Comparison of ENCODE assay signal across 12 mouse cellular contexts in genomic region chr7:24437981-24438380, GRCm38 (mm10). TPM values are rescaled to one million over a fixed set of nuclear protein-coding genes. Genes with fewer than 3 reads are reported as not detected.
A peak's percentile ranks its signal among the peaks of the same experiment; 100 is the strongest.
DNase-seq lines count a peak whose midpoint lies in the region; ATAC-seq and TF ChIP-seq lines count a peak whose summit lies in the region.
"Had no signal": no experiment of that assay in that cellular context is flagged by ENCODE, and none has a peak within 500 bp of the region (broad histone marks: within the 10 kb centered on the region; RNA-seq: fewer than 3 reads in every experiment).

No protein-coding gene starts in this region.

- no peaks in the 10 kb centered on the region for H3K9me3 ChIP-seq in lung, postnatal 0 days (ENCODE audit: low read length)
- no peaks in the 10 kb centered on the region for H3K9me3 ChIP-seq in stomach, postnatal 0 days (ENCODE audit: control insufficient read depth, low read length)
- no peaks in the 10 kb centered on the region for H3K9me3 ChIP-seq in liver, embryonic 12.5 days (replicated peaks)
- H3K9me3 ChIP-seq: stomach, embryonic 15.5 days had no signal

- TF ChIP-seq POLR2A in lung, adult 2 months (IDR thresholded peaks at IDR 0.05; ENCODE audit: borderline replicate concordance, extremely low read depth, low read depth, low read length), result no peak
- no peak for TF ChIP-seq POLR2A in kidney, adult 2 months (IDR thresholded peaks at IDR 0.05; ENCODE audit: low read depth, low read length)

- H3K27ac ChIP-seq in lung, postnatal 0 days (ENCODE audit: low read length), result no peak overlapping the region
- peak overlapping the region; percentile 53 for H3K27ac ChIP-seq in stomach, postnatal 0 days (replicated peaks)
- H3K27ac ChIP-seq in liver, embryonic 12.5 days, result no peak overlapping the region
- no peak overlapping the region for H3K27ac ChIP-seq in kidney, adult 2 months (ENCODE audit: insufficient read depth, low read depth, low read length)
- H3K27ac ChIP-seq: neural tube, embryonic 12.5 days; stomach, embryonic 15.5 days had no signal

- no peak for TF ChIP-seq EP300 in lung, postnatal 0 days (IDR thresholded peaks at IDR 0.05)
- no peak for TF ChIP-seq EP300 in stomach, postnatal 0 days (optimal IDR thresholded peaks at IDR 0.05)

- no peak for TF ChIP-seq CTCF in lung, postnatal 0 days (IDR thresholded peaks at IDR 0.05)
- TF ChIP-seq CTCF in lung, adult 2 months (IDR thresholded peaks at IDR 0.05; ENCODE audit: insufficient read depth, low read length), result no peak
- no peak for TF ChIP-seq CTCF in stomach, postnatal 0 days (IDR thresholded peaks at IDR 0.05; ENCODE audit: low read depth)
- TF ChIP-seq CTCF in kidney, adult 2 months (conservative IDR thresholded peaks at IDR 0.05; ENCODE audit: insufficient read depth, insufficient read length, low read depth, low read length), result no peak

- no peak overlapping the region for H3K4me2 ChIP-seq in lung, postnatal 0 days (replicated peaks; ENCODE audit: low read depth, low read length)
- no peak overlapping the region for H3K4me2 ChIP-seq in stomach, postnatal 0 days (replicated peaks; ENCODE audit: low read depth)
- H3K4me2 ChIP-seq in liver, embryonic 12.5 days, result no peak overlapping the region
- H3K4me2 ChIP-seq: neural tube, embryonic 12.5 days; stomach, embryonic 15.5 days had no signal

- H3K9ac ChIP-seq in lung, postnatal 0 days (replicated peaks; ENCODE audit: low read depth), result no peak overlapping the region
- no peak overlapping the region for H3K9ac ChIP-seq in stomach, postnatal 0 days (ENCODE audit: low read length)
- no peak overlapping the region for H3K9ac ChIP-seq in liver, embryonic 12.5 days
- H3K9ac ChIP-seq: liver, postnatal 0 days; neural tube, embryonic 12.5 days; stomach, embryonic 15.5 days had no signal

- 0 out of 2 replicates have a peak, but pooled peaks cover 1% of the 10 kb centered on the region for H3K27me3 ChIP-seq in lung, postnatal 0 days (replicated peaks; ENCODE audit: insufficient read depth, low read length)
- H3K27me3 ChIP-seq in stomach, postnatal 0 days (ENCODE audit: control insufficient read depth, insufficient read depth, low read length), result no peaks in the 10 kb centered on the region
- H3K27me3 ChIP-seq in liver, embryonic 12.5 days (replicated peaks), result peaks cover 14% of the 10 kb centered on the region
- H3K27me3 ChIP-seq in kidney, adult 2 months (replicated peaks; ENCODE audit: control insufficient read depth, insufficient read depth, low read length), result no peaks in the 10 kb centered on the region
- H3K27me3 ChIP-seq: neural tube, embryonic 12.5 days had no signal

- H3K4me1 ChIP-seq in lung, postnatal 0 days (ENCODE audit: insufficient read depth, low read depth, low read length), result no peaks in the 10 kb centered on the region
- H3K4me1 ChIP-seq in lung, adult 2 months (ENCODE audit: control insufficient read depth, insufficient read depth, low read length), result no peaks in the 10 kb centered on the region
- H3K4me1 ChIP-seq in stomach, postnatal 0 days (replicated peaks; ENCODE audit: control insufficient read depth, insufficient read depth), result no peaks in the 10 kb centered on the region
- H3K4me1 ChIP-seq in liver, embryonic 12.5 days, result no peaks in the 10 kb centered on the region
- no peaks in the 10 kb centered on the region for H3K4me1 ChIP-seq in kidney, adult 2 months (ENCODE audit: control insufficient read depth, insufficient read depth, low read length)
- H3K4me1 ChIP-seq: neural tube, embryonic 12.5 days; stomach, embryonic 15.5 days had no signal

- no peak overlapping the region for H3K4me3 ChIP-seq in lung, postnatal 0 days (ENCODE audit: low read depth, low read length)
- no peak overlapping the region for H3K4me3 ChIP-seq in lung, adult 2 months (replicated peaks; ENCODE audit: extremely low read depth, low read depth, low read length)
- no peak overlapping the region for H3K4me3 ChIP-seq in stomach, postnatal 0 days (ENCODE audit: low read depth, low read length)
- no peak overlapping the region for H3K4me3 ChIP-seq in liver, embryonic 12.5 days
- no peak overlapping the region for H3K4me3 ChIP-seq in kidney, adult 2 months (ENCODE audit: insufficient read depth, low read depth, low read length)
- H3K4me3 ChIP-seq: neural tube, embryonic 12.5 days; stomach, embryonic 15.5 days had no signal

- DNase-seq in lung, postnatal 0 days (ENCODE audit: low spot score), result peak; percentile 28
- DNase-seq in lung, adult 2 months, result no peak
- DNase-seq in heart, postnatal 4 days, result peak; percentile 43
- DNase-seq in stomach, postnatal 0 days (ENCODE audit: low spot score), result no peak
- no peak for DNase-seq in kidney, adult 2 months
- DNase-seq: kidney, postnatal 10 days; liver, postnatal 0 days had no signal

- peak; percentile 36; the same call in 1 of the 2 replicates for ATAC-seq in lung, postnatal 0 days
- peak; percentile 68 for ATAC-seq in frontal cortex, adult (ENCODE audit: low TSS enrichment)
- no peak for ATAC-seq in stomach, postnatal 0 days (ENCODE audit: low FRiP score, low TSS enrichment)
- ATAC-seq in liver, embryonic 12.5 days, result no peak
- ATAC-seq: liver, postnatal 0 days had no signal

- H3K36me3 ChIP-seq in lung, postnatal 0 days (ENCODE audit: insufficient read depth, low read length), result no peaks in the 10 kb centered on the region
- H3K36me3 ChIP-seq in stomach, postnatal 0 days (ENCODE audit: control insufficient read depth, insufficient read depth, low read length), result no peaks in the 10 kb centered on the region
- no peaks in the 10 kb centered on the region for H3K36me3 ChIP-seq in liver, embryonic 12.5 days
- H3K36me3 ChIP-seq in kidney, adult 2 months (ENCODE audit: control insufficient read depth, insufficient read depth, low read length), result no peaks in the 10 kb centered on the region
- H3K36me3 ChIP-seq: neural tube, embryonic 12.5 days; stomach, embryonic 15.5 days had no signal

- 49% methylated on average over 10 of the region's 10 CpGs for WGBS in lung, postnatal 0 days
- 55% methylated on average over 10 of the region's 10 CpGs for WGBS in lung, adult 2 months
- 46% methylated on average over 10 of the region's 10 CpGs for WGBS in stomach, postnatal 0 days
- WGBS in liver, embryonic 12.5 days (ENCODE audit: insufficient replicate concordance), result 54% methylated on average over 10 of the region's 10 CpGs
- WGBS in kidney, adult 2 months, result 58% methylated on average over 10 of the region's 10 CpGs

RNA-seq across cellular contexts. Expression of gene Irgc1, which starts 14.1 kb away (rescaled TPM):
- polyA plus RNA-seq in lung, postnatal 0 days (2015; fragmentation: Nextera tagmentation; extraction: Ambion mirVana), result 0.24 and 0.29 TPM in 2 replicates
- polyA plus RNA-seq in lung, adult 2 months (2012; rRNA removed), result 0.69 and 3.8 TPM in 2 replicates
- total RNA-seq in heart, postnatal 4 days (2021), result not detected
- polyA plus RNA-seq in stomach, postnatal 0 days (2015; fragmentation: Nextera tagmentation; extraction: Ambion mirVana), result 0.05 and 0.10 TPM in 2 replicates
- polyA plus RNA-seq in liver, embryonic 12.5 days (2016; fragmentation: Nextera tagmentation; extraction: Ambion mirVana), result not detected in 2 replicates
- 0.33 and 0.41 TPM in 2 replicates for polyA plus RNA-seq in kidney, adult 2 months (2012; rRNA removed)
- total RNA-seq: heart, adult 18-20 months had no signal
- polyA plus RNA-seq: neural tube, embryonic 12.5 days; stomach, embryonic 15.5 days had no signal

RNA-seq across cellular contexts. Expression of gene Plaur, which starts 24.3 kb away (rescaled TPM):
- polyA plus RNA-seq in lung, postnatal 0 days (2015; fragmentation: Nextera tagmentation; extraction: Ambion mirVana), result 65.8 and 72.0 TPM in 2 replicates
- polyA plus RNA-seq in lung, adult 2 months (2012; rRNA removed), result 65.6 and 88.8 TPM in 2 replicates
- total RNA-seq in heart, postnatal 4 days (2021), result 10 to 100 TPM in 1 of 2 experiments, 1 to 10 TPM in 1; 6.4 to 10.4 TPM
- 26.8 and 28.8 TPM in 2 replicates for polyA plus RNA-seq in stomach, postnatal 0 days (2015; fragmentation: Nextera tagmentation; extraction: Ambion mirVana)
- 2.6 and 2.8 TPM in 2 replicates for polyA plus RNA-seq in liver, embryonic 12.5 days (2016; fragmentation: Nextera tagmentation; extraction: Ambion mirVana)
- polyA plus RNA-seq in kidney, adult 2 months (2012; rRNA removed), result 10.1 and 12.9 TPM in 2 replicates

RNA-seq across cellular contexts. Expression of gene Smg9, which starts 38.6 kb away (rescaled TPM):
- polyA plus RNA-seq in lung, postnatal 0 days (2015; fragmentation: Nextera tagmentation; extraction: Ambion mirVana), result 15.2 and 16.4 TPM in 2 replicates
- 35.8 and 58.4 TPM in 2 replicates for polyA plus RNA-seq in lung, adult 2 months (2012; rRNA removed)
- total RNA-seq in heart, postnatal 4 days (2021), result 10 to 100 TPM; 15.0 to 15.5 TPM
- polyA plus RNA-seq in stomach, postnatal 0 days (2015; fragmentation: Nextera tagmentation; extraction: Ambion mirVana), result 14.1 and 14.4 TPM in 2 replicates
- polyA plus RNA-seq in liver, embryonic 12.5 days (2016; fragmentation: Nextera tagmentation; extraction: Ambion mirVana), result 22.9 and 23.5 TPM in 2 replicates
- polyA plus RNA-seq in kidney, adult 2 months (2012; rRNA removed), result 34.9 and 39.8 TPM in 2 replicates

RNA-seq across cellular contexts. Expression of gene Cadm4, which starts 43.8 kb away (rescaled TPM):
- polyA plus RNA-seq in lung, postnatal 0 days (2015; fragmentation: Nextera tagmentation; extraction: Ambion mirVana), result 1.7 and 1.9 TPM in 2 replicates
- polyA plus RNA-seq in lung, adult 2 months (2012; rRNA removed), result 12.3 and 18.6 TPM in 2 replicates
- 10 to 100 TPM; 11.9 to 12.5 TPM for total RNA-seq in heart, postnatal 4 days (2021)
- polyA plus RNA-seq in stomach, postnatal 0 days (2015; fragmentation: Nextera tagmentation; extraction: Ambion mirVana), result 3.4 and 4.5 TPM in 2 replicates
- polyA plus RNA-seq in liver, embryonic 12.5 days (2016; fragmentation: Nextera tagmentation; extraction: Ambion mirVana), result 0.28 and 0.35 TPM in 2 replicates
- polyA plus RNA-seq in kidney, adult 2 months (2012; rRNA removed), result 54.7 and 66.4 TPM in 2 replicates

Comparison
In these comparisons a context has a peak if more than half of its experiments do, and no peak if none do; other contexts are left out.
1. DNase-seq: peak in lung, postnatal 0 days (single experiment) and heart, postnatal 4 days (single experiment); none in lung, adult 2 months (single experiment), stomach, postnatal 0 days (single experiment) and kidney, adult 2 months (single experiment).
2. ATAC-seq: peak in lung, postnatal 0 days (single experiment) and frontal cortex, adult (single experiment); none in stomach, postnatal 0 days (single experiment) and liver, embryonic 12.5 days (single experiment).